Mouse (Mus musculus) spleen, adult 10 weeks (tissue): ENCODE data around the gene Lrba. TPM values are rescaled to one million over a fixed set of nuclear protein-coding genes. Genes with fewer than 3 reads are reported as not detected.

Experiments
- polyA plus RNA-seq: library from polyadenylated mRNA; stranded (reverse); fragments of 350-450 nt; fragmentation: Illumina TruSeq; extraction: RNeasy Lipid Tissue Mini Kit (QIAGEN cat#74804); gene quantifications from one replicate; pipeline ENCODE4 v1.2.3, GENCODE M21; 2015; ENCODE audit warnings: low replicate concordance; ENCODE audit not compliant: insufficient read depth

Gene Lrba
- polyA plus RNA-seq, result 24.4 TPM

DNA sequence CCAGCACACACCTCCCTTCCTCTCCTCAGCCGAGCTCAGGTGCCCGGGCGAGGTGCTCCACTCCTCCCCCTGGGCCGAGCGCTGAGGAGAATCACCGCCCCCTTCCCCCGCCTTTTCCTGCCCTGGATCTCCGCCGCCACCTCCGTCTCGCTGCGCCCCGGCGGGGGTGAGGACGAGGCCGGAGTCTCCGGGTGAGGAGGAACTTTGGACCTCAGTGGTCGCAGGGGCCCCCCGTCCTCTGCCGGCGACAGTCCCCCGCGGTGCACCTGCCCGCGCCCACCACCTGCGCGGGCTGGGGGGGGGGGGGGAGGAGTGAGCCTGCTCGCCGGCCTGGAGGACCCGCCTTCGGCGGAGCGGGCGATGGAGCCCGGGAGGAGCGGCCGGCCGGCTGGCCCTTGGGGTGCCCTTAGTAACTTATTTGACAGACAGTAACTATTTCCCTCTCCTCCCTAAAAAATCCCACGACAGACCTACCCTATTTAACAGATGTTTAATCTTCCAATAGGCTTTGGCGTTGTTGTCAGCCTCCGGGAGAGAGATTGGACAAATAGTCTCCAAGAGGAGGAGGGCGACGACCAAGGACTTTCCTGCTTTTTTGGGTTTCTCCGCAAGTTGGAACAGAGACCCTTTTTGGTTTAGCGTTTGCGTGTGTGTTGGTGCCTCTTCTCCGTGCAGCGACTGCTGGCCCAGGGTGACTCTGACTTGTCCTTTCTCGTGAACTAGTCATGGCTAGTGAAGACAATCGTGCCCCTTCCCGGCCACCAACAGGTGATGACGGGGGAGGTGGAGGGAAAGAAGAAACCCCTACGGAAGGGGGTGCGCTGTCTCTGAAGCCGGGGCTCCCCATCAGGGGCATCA lies at the start of gene Lrba:
Lrba (plus strand) TSS at position 117 of the 858 bp plus-strand sequence.

DNA sequence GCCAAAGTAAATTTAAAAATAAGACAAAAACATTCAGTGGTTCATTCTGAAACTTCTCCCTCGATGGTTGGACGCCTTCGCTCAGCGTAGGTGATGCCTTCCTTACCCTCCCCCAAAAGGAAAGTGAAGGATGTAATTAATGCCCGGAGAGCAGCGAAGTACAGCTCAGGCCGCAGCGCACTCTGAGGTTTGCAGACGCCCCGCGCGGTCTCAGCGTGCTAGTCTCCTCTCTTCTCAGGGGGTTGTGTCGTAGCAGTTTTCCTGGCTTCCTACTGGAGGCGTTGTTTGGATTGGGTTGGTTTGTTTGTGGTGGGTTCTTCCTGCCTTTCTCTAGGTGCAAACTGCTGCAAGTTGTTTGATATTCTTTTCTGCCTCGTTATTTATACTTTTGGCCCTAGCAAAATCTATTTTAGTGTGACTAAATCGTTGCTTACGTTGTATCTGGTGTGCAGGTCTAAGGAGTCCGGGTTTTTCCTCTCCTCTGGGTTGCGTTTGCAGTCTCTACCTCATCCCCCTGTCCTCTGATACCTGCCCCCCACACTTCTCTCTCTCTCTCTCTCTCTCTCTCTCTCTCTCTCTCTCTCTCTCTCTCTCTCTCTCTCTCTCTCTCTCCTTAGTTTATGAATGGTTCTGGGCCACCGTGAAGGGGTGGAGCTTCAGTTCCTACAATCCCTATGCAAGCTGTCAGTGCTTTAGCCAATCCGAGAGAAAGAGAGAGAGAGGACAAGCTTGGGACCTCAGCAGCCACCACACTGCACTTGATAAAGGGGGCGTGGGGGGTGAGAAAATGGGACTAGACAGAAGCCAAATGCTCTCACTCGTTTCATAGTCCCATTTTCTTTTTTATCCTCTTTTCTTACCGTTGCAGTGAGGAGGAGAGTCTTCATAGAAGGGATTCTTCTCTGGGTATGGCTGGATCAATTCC lies 323.9 kb downstream of the Lrba start, which contains the start of gene Mab21l2:
Mab21l2 (minus strand) TSS at position 539 of the 925 bp plus-strand sequence.

Other genes with a start within 250 kb of the Lrba start
- gene Prss48, start 222.2 kb upstream of the Lrba start, polyA plus RNA-seq, result not detected
- gene Rps3a1, start 82.0 kb upstream of the Lrba start, polyA plus RNA-seq, result 4,997 TPM